Mouse (Mus musculus) heart, embryonic 14.5 days (tissue): ENCODE data around the gene Lhfpl3. TPM values are rescaled to one million over a fixed set of nuclear protein-coding genes. Genes with fewer than 3 reads are reported as not detected.

Experiments used
- ATAC-seq: fragments of 200-750 bp; cut with Nextera tagmentation; 2 replicates; pipeline ENCODE4 v1.8.0; 2017; ENCODE audit warnings: low read depth, moderate TSS enrichment; ENCODE audit not compliant: insufficient number of reproducible peaks, insufficient read depth, low FRiP score
- H3K27ac ChIP-seq, 2 experiments: fragments of 200-500 bp in 1 of 2; fragments of 300-500 bp in 1 of 2; sonication (generic) in 1 of 2; replicated peaks in 1 of 2; 2 replicates each; pipeline ENCODE4 v1.5.1; 2012 to 2014; ENCODE audit warnings: low read depth in 2 of 2, low read length in 2 of 2, control low read depth in 1 of 2, mild to moderate bottlenecking in 1 of 2, mixed read lengths in 1 of 2; ENCODE audit not compliant: control insufficient read depth in 1 of 2, insufficient read depth in 1 of 2
- H3K27me3 ChIP-seq: fragments of 300-500 bp; sonication (generic); 2 replicates; pipeline ENCODE4 v1.6.1; 2014; ENCODE audit warnings: mild to moderate bottlenecking, low read length, control low read depth; ENCODE audit not compliant: control insufficient read depth, insufficient read depth
- H3K36me3 ChIP-seq: fragments of 300-500 bp; sonication (generic); 2 replicates; pipeline ENCODE4 v1.6.1; 2014; ENCODE audit warnings: mild to moderate bottlenecking, control low read depth, low read length, mixed read lengths; ENCODE audit not compliant: control insufficient read depth, insufficient read depth
- H3K4me1 ChIP-seq, 2 experiments: fragments of 200-500 bp in 1 of 2; fragments of 300-500 bp in 1 of 2; sonication (generic) in 1 of 2; 2 replicates each; pipeline ENCODE4 v1.6.1; 2012 to 2014; ENCODE audit warnings: low read length in 2 of 2, control low read depth in 1 of 2, mixed read lengths in 1 of 2; ENCODE audit not compliant: control insufficient read depth in 2 of 2, insufficient read depth in 2 of 2
- H3K4me2 ChIP-seq: fragments of 300-500 bp; sonication (generic); 2 replicates; pipeline ENCODE4 v1.6.1; 2014; ENCODE audit warnings: mild to moderate bottlenecking, low read length
- H3K4me3 ChIP-seq, 2 experiments: fragments of 200-500 bp in 1 of 2; fragments of 300-500 bp in 1 of 2; sonication (generic) in 1 of 2; 2 replicates each; pipeline ENCODE4 v1.5.1; 2012 to 2014; ENCODE audit warnings: low read length in 2 of 2, mild to moderate bottlenecking in 2 of 2, control low read depth in 1 of 2, low read depth in 1 of 2, moderate library complexity in 1 of 2; ENCODE audit not compliant: control insufficient read depth in 1 of 2, insufficient read depth in 1 of 2
- H3K9ac ChIP-seq: fragments of 300-500 bp; sonication (generic); 2 replicates; pipeline ENCODE4 v1.6.1; 2014; ENCODE audit warnings: mild to moderate bottlenecking, low read length
- H3K9me3 ChIP-seq: fragments of 300-500 bp; sonication (generic); 2 replicates; pipeline ENCODE4 v1.6.1; 2016; ENCODE audit warnings: low read length, control low read depth; ENCODE audit not compliant: control insufficient read depth
- WGBS: fragments of 180-500 bp; shearing (Covaris S2); extraction: QIAGEN DNeasy Blood & Tissue Kit; methylation state at CpG from one replicate; pipeline ENCODE4 v1.1.7; 2014; 5-methylcytosine and 5-hydroxymethylcytosine counted together
- polyA plus RNA-seq: library from polyadenylated mRNA; unstranded; fragments of >200 nt; fragmentation: Nextera tagmentation; extraction: Ambion mirVana; gene quantifications from 2 replicates; pipeline ENCODE4 v1.2.1, GENCODE M21; 2014

Lhfpl3 gene
- polyA plus RNA-seq, 1 experiment from 2014 or later: 0.16 TPM

- Histone ChIP-seq H3K9me3 (no peaks in the 10 kb centered on the region), H3K27ac (no peak overlapping the region), H3K36me3 (no peaks in the 10 kb centered on the region), H3K4me1 (peaks cover 0 to 4% of the 10 kb centered on the region in 2 experiments; a peak in 2 of 4 replicates), H3K9ac (no peak overlapping the region), H3K4me3 (no peak overlapping the region), H3K27me3 (no peaks in the 10 kb centered on the region), H3K4me2 (no peak overlapping the region)
- no peak for ATAC-seq
- WGBS: 53% methylated on average over 1 of the region's 1 CpGs
Observed at GRCm38 (mm10) chr5:23010460-23010859, 264.6 kb downstream of the Lhfpl3 start.

- no peaks in the 10 kb centered on the region for H3K9me3 ChIP-seq
- H3K27me3 ChIP-seq: no peaks in the 10 kb centered on the region
- no peak overlapping the region for H3K27ac ChIP-seq
- no peak overlapping the region for H3K4me2 ChIP-seq
- ATAC-seq: no peak
- peaks cover 0 to 4% of the 10 kb centered on the region in 2 experiments; a peak in 2 of 4 replicates for H3K4me1 ChIP-seq
- no peaks in the 10 kb centered on the region for H3K36me3 ChIP-seq
- no peak overlapping the region for H3K4me3 ChIP-seq
- H3K9ac ChIP-seq: no peak overlapping the region
Observed at GRCm38 (mm10) chr5:23013997-23014396, 268.1 kb downstream of the Lhfpl3 start.

GRCm38 (mm10) chr5:23015587-23016335 is 269.9 kb downstream of the Lhfpl3 start:
- 58% methylated on average over 8 of the region's 8 CpGs for WGBS
- Histone ChIP-seq H3K36me3 (no peaks in the 10 kb centered on the region), H3K27me3 (no peaks in the 10 kb centered on the region), H3K9me3 (no peaks in the 10 kb centered on the region), H3K9ac (no peak overlapping the region), H3K27ac (no peak overlapping the region), H3K4me3 (no peak overlapping the region), H3K4me1 (peaks cover 0 to 4% of the 10 kb centered on the region in 2 experiments; a peak in 2 of 4 replicates), H3K4me2 (no peak overlapping the region)
- ATAC-seq: no peak

GRCm38 (mm10) chr5:23034944-23035726 is 289.3 kb downstream of the Lhfpl3 start:
- Histone ChIP-seq H3K4me2 (no peak overlapping the region), H3K27ac (no peak overlapping the region), H3K4me3 (no peak overlapping the region), H3K4me1 (no peaks in the 10 kb centered on the region), H3K9ac (no peak overlapping the region), H3K27me3 (no peaks in the 10 kb centered on the region), H3K36me3 (no peaks in the 10 kb centered on the region), H3K9me3 (no peaks in the 10 kb centered on the region)
- ATAC-seq: no peak; the same call in 1 of the 2 replicates
- 51% methylated on average over 6 of the region's 6 CpGs for WGBS

- no peaks in the 10 kb centered on the region for H3K4me1 ChIP-seq
- no peaks in the 10 kb centered on the region for H3K36me3 ChIP-seq
- H3K27me3 ChIP-seq: no peaks in the 10 kb centered on the region
- H3K4me2 ChIP-seq: no peak overlapping the region
- WGBS: 78% methylated on average over 5 of the region's 5 CpGs
- H3K9me3 ChIP-seq: no peaks in the 10 kb centered on the region
- no peak overlapping the region for H3K4me3 ChIP-seq
- H3K9ac ChIP-seq: no peak overlapping the region
- H3K27ac ChIP-seq: no peak overlapping the region
- no peak for ATAC-seq
Observed at GRCm38 (mm10) chr5:23035727-23036029, 289.8 kb downstream of the Lhfpl3 start.

- no peaks in the 10 kb centered on the region for H3K36me3 ChIP-seq
- H3K9ac ChIP-seq: no peak overlapping the region
- no peak for ATAC-seq
- H3K4me3 ChIP-seq: no peak overlapping the region
- H3K4me1 ChIP-seq: no peaks in the 10 kb centered on the region
- no peak overlapping the region for H3K27ac ChIP-seq
- 69% methylated on average over 4 of the region's 4 CpGs for WGBS
- H3K9me3 ChIP-seq: no peaks in the 10 kb centered on the region
- H3K27me3 ChIP-seq: no peaks in the 10 kb centered on the region
- H3K4me2 ChIP-seq: no peak overlapping the region
Observed at GRCm38 (mm10) chr5:23040429-23040828, 294.6 kb downstream of the Lhfpl3 start.

GRCm38 (mm10) chr5:23042862-23043261 is 297.0 kb downstream of the Lhfpl3 start:
- Histone ChIP-seq H3K4me1 (no peaks in the 10 kb centered on the region), H3K9me3 (no peaks in the 10 kb centered on the region), H3K4me3 (no peak overlapping the region), H3K9ac (no peak overlapping the region), H3K27me3 (no peaks in the 10 kb centered on the region), H3K36me3 (no peaks in the 10 kb centered on the region), H3K4me2 (no peak overlapping the region), H3K27ac (no peak overlapping the region)
- no peak for ATAC-seq
- WGBS: 86% methylated on average over 5 of the region's 5 CpGs
